Mouse (Mus musculus): Measurements from ENCODE around the gene Opa3. TPM values are rescaled to one million over a fixed set of nuclear protein-coding genes. Genes with fewer than 3 reads are reported as not detected.
A peak's percentile ranks its signal among the peaks of the same experiment; 100 is the strongest.

Gene Opa3
- total RNA-seq, 2 experiments from 2014 or later = 42.7 to 46.8 TPM

DNA sequence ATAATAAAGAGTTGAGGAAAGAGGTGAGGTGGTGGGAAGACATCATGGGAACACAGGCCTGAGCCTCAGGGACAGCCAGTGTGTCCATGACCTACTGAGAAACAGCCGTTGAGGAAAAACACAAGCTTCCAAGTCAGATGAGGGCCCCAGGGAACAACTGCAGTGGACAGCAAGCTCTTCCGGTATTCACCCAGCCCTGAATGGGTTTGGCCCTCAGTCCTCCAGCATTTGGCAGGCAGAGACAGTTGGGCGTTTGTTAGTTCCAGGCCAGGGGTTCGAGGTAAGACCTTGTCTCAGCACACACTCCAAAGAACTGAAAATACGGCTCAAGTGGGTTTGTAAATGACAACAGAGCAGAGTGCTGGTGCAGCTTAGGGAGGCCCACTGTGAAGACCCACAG lies 25.3 kb downstream of the Opa3 start:
- no peak overlapping the region for H3K4me3 ChIP-seq
- intact Hi-C loops (cut with DNase I) = no loop called here
- H3K27ac ChIP-seq = no peak overlapping the region
- no peak for TF ChIP-seq CTCF (IDR thresholded peaks at IDR 0.05)
- no peak for DNase-seq (ENCODE audit: extremely low spot score in 1 of 2, low spot score in 2 of 2)

DNA sequence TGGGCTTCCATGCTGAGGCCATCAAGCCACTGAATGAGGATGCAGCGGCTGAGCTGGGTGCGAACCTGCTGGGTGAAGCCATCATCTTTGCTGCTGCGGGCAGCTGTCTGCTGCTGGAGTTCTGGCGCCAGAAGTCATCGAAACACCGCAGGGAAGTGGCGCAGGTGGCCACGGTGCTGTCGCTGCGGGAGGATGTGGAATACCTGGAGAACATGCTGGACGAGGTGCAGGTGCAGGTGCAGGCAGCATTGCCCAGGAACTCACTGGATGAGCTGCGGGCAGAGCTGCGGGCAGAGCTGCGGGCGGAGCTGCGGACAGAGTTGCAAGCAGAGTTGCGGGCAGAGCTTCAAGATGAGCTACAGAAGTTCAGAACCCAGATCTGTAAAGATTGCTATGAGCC lies 27.3 kb downstream of the Opa3 start:
- no peak overlapping the region for H3K4me3 ChIP-seq
- intact Hi-C loops (cut with DNase I) = no loop called here
- no peak overlapping the region for H3K27ac ChIP-seq
- no peak for DNase-seq (ENCODE audit: extremely low spot score in 1 of 2, low spot score in 2 of 2)
- TF ChIP-seq CTCF (IDR thresholded peaks at IDR 0.05) = no peak

DNA sequence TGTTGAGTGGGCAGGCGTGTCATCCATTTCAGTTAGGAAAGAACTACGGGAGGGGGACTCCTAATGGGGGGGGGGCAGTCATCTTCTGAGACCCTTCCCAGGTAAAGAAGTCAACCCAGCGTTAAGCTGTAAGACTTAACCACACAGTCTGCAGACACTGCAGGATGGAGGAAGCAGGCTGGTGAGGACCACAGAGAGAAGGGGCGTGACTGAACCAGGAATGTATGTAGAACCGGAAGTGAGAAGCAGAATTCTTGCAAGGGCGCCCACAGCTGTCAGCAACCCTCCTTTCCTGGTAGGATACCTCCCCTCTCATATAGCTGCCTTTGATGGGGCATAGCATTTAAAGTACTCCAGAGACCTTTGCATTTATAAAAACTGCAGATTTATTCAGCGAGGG lies 28.4 kb downstream of the Opa3 start:
- H3K4me3 ChIP-seq = no peak overlapping the region
- DNase-seq (ENCODE audit: extremely low spot score in 1 of 2, low spot score in 2 of 2) = no peak
- intact Hi-C loops (cut with DNase I) = no loop called here
- no peak overlapping the region for H3K27ac ChIP-seq
- TF ChIP-seq CTCF (IDR thresholded peaks at IDR 0.05) = no peak

DNA sequence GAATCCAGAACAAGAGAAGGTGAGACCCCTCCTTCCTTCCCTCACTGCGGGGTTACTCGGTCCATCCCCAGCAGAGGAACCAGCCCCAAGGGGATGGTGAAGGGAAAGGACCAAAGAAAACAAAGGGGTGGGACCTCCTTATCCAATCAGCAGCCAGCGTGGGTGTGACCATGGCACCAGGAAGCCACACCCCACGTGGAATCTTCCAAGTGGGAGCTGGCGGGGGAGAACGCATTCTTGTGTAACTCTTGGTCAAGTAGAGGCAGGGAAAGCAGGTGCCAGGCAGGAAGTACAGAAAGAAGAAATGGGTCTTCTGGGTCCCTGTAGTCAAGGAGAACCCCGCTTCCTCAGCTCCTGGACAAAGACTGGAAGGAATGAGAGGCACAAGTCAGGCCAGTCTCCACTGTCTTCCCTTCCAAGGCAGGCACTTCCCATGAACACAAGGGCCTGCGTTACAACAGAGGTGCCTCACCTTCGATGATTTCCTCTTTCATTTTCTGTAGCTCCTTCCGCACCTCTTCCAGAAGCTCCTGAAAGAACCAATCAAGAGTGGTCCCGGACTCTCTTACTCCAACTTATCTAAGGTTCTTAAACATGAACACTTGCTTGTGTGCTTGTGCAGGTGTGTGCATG lies 29.4 kb downstream of the Opa3 start:
- Histone ChIP-seq H3K27ac (no peak overlapping the region), H3K4me3 (no peak overlapping the region)
- DNase-seq (ENCODE audit: extremely low spot score in 1 of 2, low spot score in 2 of 2) = peak; percentile 29 to 45
- intact Hi-C loops (cut with DNase I) = no loop called here
- TF ChIP-seq CTCF (IDR thresholded peaks at IDR 0.05) = no peak

DNA sequence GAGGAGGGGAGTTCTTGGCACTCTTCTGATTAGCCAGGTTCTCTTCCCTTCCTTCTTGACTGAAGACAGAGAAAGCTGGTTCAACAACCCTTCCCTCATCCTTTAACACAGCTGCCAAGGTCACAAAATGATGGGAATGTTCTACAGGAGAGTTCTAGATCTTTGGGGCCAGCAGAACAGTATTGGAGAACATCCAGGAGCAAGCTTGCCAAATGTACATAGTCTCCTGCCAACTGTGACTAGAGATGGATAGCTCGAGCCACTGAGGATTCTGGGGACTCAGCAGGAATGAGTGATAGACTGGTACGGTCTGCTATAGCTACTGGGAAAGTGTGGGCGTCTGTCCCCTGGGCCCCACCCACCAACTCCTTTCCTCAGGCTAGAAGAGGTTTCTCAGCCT lies 30.2 kb downstream of the Opa3 start:
- intact Hi-C loops (cut with DNase I) = no loop called here
- no peak overlapping the region for H3K27ac ChIP-seq
- no peak for TF ChIP-seq CTCF (IDR thresholded peaks at IDR 0.05)
- DNase-seq (ENCODE audit: extremely low spot score in 1 of 2, low spot score in 2 of 2) = no peak
- H3K4me3 ChIP-seq = no peak overlapping the region

DNA sequence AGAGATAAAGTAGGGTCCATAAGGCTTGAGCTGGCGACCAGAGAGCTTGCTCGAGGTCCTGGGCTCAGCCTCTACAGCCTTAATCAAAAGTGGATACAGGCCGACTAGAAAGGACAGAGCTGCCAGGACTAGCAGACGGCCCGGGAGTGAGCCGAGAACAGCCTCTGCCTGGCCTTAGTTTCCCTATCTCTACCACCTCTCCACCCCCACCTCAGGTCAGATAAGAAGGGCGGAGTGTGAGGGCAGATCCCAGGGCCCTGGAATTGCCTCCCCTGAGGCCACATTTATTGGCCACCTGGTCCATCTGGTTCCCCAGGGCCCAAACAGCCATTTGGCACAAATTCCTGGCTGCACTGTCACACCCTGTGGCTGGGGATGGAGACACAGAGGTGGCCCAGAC lies 37.0 kb downstream of the Opa3 start:
- DNase-seq (ENCODE audit: extremely low spot score in 1 of 2, low spot score in 2 of 2) = no peak
- Histone ChIP-seq H3K4me3 (no peak overlapping the region), H3K27ac (no peak overlapping the region)
- TF ChIP-seq CTCF (IDR thresholded peaks at IDR 0.05) = no peak
- intact Hi-C loops (cut with DNase I) = no loop called here

DNA sequence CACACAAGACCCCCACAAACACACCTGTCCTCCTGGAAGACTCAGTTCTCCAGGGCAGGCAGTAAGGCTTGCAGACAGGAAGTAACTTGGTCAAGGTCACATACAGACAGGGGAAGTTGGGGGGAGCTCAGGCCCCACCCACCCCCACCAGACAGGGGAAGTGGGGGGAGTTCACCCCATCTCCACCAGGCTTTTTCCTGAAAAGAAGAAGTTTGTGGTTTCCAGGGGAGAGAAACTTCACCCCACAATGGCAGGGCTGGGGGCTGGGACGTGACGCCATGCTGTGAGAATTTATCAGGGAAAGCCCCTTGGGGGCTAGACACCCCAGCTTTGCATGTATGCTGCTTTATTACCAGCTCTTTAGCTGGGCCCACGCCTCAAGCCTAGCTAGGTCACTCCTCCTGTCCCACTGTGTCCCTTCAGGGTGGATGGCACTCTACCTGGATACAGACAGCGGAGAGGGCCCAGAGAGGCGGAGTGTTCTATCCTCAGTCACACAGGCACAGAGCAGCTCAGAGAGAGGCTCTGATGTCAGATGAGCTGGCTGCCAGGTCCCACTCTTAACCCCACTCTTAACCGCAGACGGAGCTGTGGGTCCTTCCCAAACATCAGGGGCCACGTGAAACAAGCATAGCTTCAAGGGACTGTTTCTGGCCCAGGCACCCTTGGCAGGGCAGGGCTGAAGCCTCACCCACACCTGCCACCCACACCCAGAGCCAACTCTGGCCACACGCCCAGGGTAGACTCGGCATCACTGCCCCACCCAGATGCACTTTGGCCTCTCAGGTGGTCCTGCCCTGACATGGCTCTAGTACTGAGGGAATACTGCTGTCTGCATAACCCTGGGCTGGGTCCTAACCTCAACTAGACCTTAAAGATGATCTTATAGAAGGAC lies 38.0 kb downstream of the Opa3 start:
- intact Hi-C loops (cut with DNase I) = no loop called here
- Histone ChIP-seq H3K27ac (no peak overlapping the region), H3K4me3 (no peak overlapping the region)
- no peak for TF ChIP-seq CTCF (IDR thresholded peaks at IDR 0.05)
- no peak for DNase-seq (ENCODE audit: extremely low spot score in 1 of 2, low spot score in 2 of 2)

DNA sequence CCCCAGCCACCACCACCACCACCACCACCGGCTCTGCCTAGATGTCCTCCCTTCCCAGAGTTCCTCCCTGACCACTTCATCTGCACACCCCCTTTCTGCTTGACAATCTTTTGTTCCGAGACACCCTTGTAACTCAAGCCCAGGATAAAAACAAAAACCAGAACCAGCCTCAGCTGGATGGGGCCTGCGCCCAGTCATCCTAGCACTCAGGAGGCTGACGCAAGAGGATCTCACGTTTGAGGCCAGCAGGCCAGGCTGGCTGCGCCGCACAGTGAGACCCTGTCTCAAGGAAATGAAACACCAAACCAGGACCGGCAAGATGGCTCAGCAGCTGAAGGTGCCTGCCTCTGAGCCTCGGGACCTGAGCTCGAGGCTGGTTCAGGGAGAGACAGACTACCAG lies 38.9 kb downstream of the Opa3 start:
- no peak for DNase-seq (ENCODE audit: extremely low spot score in 1 of 2, low spot score in 2 of 2)
- Histone ChIP-seq H3K4me3 (no peak overlapping the region), H3K27ac (no peak overlapping the region)
- no peak for TF ChIP-seq CTCF (IDR thresholded peaks at IDR 0.05)
- intact Hi-C loops (cut with DNase I) = no loop called here

DNA sequence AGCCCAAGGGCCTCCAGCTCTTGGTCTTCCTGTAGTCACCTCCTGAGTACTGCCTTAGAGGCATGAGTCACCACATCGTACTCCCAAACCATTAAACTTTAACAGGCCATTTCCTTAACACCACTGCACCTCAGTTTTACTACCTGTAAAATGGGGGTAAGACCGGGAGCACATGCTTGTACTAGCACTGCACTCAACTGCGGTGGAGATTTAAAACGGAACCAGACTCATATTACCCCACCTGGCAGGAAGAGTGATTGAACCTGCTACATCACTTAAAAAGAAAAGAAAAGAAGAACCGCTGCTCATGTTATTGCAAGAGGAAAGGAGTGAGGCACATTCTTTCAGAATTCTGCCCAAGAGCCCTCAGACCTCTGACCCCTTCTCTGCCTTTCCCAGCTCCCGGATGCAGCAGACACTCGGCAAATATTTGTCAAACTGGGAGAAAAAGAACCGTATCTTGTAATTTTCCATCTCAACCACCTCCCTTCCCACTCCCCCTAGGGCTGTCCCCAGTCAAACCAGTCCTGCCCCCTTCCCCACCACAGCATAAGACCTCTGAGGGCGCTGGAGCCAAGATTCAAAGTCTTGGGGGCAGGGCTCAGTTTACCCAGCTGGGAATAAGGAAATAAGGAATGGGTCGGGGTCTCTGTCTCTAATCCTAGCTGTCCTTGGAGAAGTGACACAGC lies 41.0 kb downstream of the Opa3 start:
- Histone ChIP-seq H3K4me3 (peak overlapping the region; percentile 98; the same call in 1 of the 2 replicates), H3K27ac (peak overlapping the region; percentile 24)
- intact Hi-C loops (cut with DNase I) = no loop called here
- no peak for DNase-seq (ENCODE audit: extremely low spot score in 1 of 2, low spot score in 2 of 2)
- no peak for TF ChIP-seq CTCF (IDR thresholded peaks at IDR 0.05)

DNA sequence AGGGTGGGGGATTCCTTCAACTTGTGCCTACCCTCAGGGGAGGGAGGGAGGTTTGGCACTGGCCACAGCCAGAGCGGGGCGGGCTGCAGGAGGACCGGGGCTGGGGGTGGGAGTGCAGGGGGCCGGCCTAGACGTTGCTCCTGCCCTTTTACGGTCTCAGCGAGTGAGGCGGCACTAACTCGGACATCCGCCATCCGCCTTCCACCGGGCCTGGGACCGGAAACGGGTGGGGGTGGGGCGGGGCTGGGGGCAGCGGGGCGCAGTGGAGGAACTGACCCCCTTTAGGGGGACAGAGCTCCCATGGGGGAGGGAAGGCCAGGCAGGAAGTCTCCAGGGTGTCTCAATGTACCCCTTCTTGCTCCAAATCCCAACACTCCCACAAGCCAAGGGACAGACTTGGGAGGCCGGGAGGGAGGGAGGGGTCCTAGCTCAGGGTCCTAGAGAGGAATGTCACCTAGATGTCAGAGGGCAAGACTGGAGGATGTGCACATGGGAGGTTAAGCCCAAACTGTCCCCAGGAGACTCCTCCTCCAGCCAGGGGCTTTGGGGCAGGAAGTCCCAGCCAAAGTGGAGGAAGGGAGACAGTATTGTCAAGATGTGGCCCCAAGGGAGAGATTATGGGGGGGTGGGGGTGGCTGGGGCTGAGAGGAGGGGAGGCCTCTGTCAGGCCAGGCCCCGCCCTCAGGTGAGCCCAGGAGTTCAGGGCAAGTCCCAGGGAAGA lies 41.7 kb downstream of the Opa3 start:
- peak overlapping the region; percentile 98 for H3K4me3 ChIP-seq
- DNase-seq (ENCODE audit: extremely low spot score in 1 of 2, low spot score in 2 of 2) = no peak
- no peak for TF ChIP-seq CTCF (IDR thresholded peaks at IDR 0.05)
- peak overlapping the region; percentile 72 for H3K27ac ChIP-seq
- intact Hi-C loops (cut with DNase I) = no loop called here

DNA sequence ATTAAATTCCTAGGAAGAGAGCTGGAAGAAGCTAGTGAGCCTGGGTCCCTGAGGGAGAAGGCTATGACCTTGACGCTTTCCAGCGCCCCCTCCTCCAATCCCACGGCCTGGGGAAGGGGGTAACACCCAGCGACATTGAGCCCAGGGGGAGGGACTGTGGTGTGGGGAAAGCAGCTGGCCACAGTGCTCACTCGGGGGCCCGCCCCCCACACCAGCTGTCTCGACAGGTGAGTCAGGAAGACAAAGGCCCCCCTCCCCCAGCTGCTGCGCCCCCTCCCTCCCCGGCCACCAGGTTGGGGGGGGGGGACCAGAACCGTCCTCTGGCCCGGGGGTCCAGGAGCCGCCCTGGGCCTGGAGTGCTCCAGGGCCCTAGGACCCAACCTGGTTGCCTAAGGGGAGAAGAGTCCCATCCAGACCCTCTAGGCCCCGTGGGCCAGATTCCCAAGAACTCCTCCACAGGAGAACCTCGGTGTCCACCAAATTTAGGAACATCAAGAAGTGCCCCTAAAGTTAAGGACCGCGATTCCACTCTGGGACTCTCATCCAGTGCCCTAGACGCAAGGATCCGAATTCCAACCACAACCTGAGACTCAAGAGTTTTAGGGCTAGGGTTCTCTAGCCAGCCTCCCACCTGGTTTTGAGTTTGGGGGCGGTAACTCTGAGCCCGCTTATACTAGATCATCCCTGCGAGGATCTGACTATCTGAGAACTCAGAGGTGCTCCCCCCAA lies 42.5 kb downstream of the Opa3 start:
- H3K4me3 ChIP-seq = peak overlapping the region; percentile 98
- DNase-seq (ENCODE audit: extremely low spot score in 1 of 2, low spot score in 2 of 2) = no peak
- no peak for TF ChIP-seq CTCF (IDR thresholded peaks at IDR 0.05)
- intact Hi-C loops (cut with DNase I) = no loop called here
- peak overlapping the region; percentile 72 for H3K27ac ChIP-seq

Data from left cerebral cortex, adult 2 months (tissue).